Mouse (Mus musculus) intestine, embryonic 15.5 days (tissue): ENCODE data around the gene Spcs2. TPM values are rescaled to one million over a fixed set of nuclear protein-coding genes. Genes with fewer than 3 reads are reported as not detected.

ENCODE experiments used
- ATAC-seq: fragments of 200-750 bp; cut with Nextera tagmentation; 2 replicates; pipeline ENCODE4 v1.8.0; 2017; ENCODE audit warnings: moderate TSS enrichment, moderate library complexity
- H3K27ac ChIP-seq: fragments of 300-500 bp; sonication (generic); 2 replicates; pipeline ENCODE4 v1.5.1; 2015; ENCODE audit warnings: mild to moderate bottlenecking, inconsistent platforms
- H3K27me3 ChIP-seq: fragments of 300-500 bp; sonication (generic); replicated peaks from 2 replicates; pipeline ENCODE4 v1.6.1; 2015; ENCODE audit warnings: inconsistent platforms
- H3K36me3 ChIP-seq: fragments of 300-500 bp; sonication (generic); 2 replicates; pipeline ENCODE4 v1.6.1; 2015; ENCODE audit warnings: inconsistent platforms
- H3K4me1 ChIP-seq: fragments of 300-500 bp; sonication (generic); replicated peaks from 2 replicates; pipeline ENCODE4 v1.6.1; 2015; ENCODE audit warnings: inconsistent platforms
- H3K4me2 ChIP-seq: fragments of 300-500 bp; sonication (generic); replicated peaks from 2 replicates; pipeline ENCODE4 v1.6.1; 2015; ENCODE audit warnings: mild to moderate bottlenecking, inconsistent platforms
- H3K4me3 ChIP-seq: fragments of 300-500 bp; sonication (generic); replicated peaks from 2 replicates; pipeline ENCODE4 v1.5.1; 2015; ENCODE audit warnings: inconsistent platforms
- H3K9ac ChIP-seq: fragments of 300-500 bp; sonication (generic); 2 replicates; pipeline ENCODE4 v1.6.1; 2015; ENCODE audit warnings: inconsistent platforms
- H3K9me3 ChIP-seq: fragments of 300-500 bp; sonication (generic); 2 replicates; pipeline ENCODE4 v1.6.1; 2016; ENCODE audit warnings: inconsistent platforms
- WGBS: fragments of 180-500 bp; shearing (Covaris S2); methylation state at CpG from one replicate; pipeline ENCODE4 v1.1.7; 2015; 5-methylcytosine and 5-hydroxymethylcytosine counted together
- polyA plus RNA-seq: library from polyadenylated mRNA; unstranded; fragments of >200 nt; fragmentation: Nextera tagmentation; extraction: Ambion mirVana; gene quantifications from 2 replicates; pipeline ENCODE4 v1.2.1, GENCODE M21; 2015

Spcs2 gene
- polyA plus RNA-seq, 1 experiment from 2014 or later, result 427 TPM

DNA sequence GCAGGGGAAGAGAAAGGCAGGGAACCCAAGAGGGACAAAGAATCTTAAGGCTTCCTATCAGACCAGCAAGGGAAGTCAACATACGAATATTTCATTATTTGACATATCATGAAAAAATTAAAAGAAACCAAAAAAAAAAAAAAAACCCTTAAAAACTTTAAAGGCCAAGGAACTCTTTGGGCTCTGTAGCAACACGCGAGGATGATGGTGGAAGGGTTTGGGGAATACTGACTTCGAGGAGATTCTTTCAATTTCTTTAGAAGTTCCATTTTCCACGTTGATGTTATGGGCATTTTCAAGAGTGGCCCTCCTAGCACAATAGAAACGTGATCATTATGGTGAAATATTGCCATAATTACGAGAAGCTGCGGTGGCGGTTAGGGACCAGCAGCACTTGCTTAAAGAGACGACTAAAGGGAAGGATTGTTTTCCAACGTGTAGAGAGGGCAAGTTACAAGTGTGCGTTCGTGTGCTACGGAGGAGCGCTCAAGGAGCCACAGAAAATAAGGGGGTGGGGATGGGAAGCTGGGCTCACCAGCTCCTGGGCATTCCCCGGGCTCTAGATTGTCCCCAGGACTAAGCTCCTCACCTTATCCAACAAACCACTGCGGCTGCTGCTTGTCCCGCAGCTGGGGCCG is 5.0 kb downstream of the Spcs2 start:
- WGBS, result 1% methylated on average over 19 of the region's 19 CpGs

DNA sequence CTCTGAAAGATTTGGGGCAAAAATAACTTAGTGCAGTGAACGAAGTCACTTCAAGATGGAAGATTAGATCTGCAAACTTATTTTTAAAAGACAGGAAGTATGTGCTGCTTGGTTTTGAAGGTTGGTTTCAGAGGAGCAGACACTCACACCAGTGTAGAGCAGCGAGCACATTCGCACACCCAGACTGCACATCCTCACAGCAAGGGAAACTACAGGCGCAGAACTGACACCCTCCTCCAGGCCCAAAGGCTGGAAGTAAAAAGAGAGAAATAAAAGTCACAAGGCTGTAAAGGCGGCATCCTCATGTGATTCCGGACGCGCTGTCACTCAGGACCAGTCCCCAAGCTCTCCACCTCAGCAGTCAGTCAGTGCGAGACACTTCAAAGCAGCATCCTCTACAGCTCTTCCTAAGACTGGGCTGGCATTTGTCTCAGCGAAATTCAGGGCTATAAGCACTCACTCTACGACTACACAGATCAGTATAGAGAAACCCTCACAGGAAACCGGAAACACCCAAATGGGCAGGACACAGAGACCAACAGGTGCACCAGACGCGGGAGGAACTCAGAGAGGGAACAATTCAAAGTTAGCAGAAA is 6.9 kb downstream of the Spcs2 start:
- Histone ChIP-seq H3K4me1 (peaks cover 14% of the 10 kb centered on the region), H3K9ac (no peak overlapping the region), H3K27me3 (no peaks in the 10 kb centered on the region), H3K36me3 (peaks cover 17% of the 10 kb centered on the region), H3K4me2 (0 out of 2 replicates have a peak overlapping the region, but pooled peaks have one; percentile 14), H3K9me3 (no peaks in the 10 kb centered on the region), H3K4me3 (no peak overlapping the region), H3K27ac (no peak overlapping the region)
- WGBS, result 86% methylated on average over 14 of the region's 14 CpGs
- ATAC-seq, result no peak

More for the DNA sequence above, 5.0 kb downstream of the Spcs2 start:
- Histone ChIP-seq H3K4me3 (peak overlapping the region; percentile 61), H3K27ac (peak overlapping the region; percentile 45), H3K9ac (peak overlapping the region; percentile 73), H3K27me3 (no peaks in the 10 kb centered on the region), H3K4me2 (peak overlapping the region; percentile 72), H3K36me3 (peaks cover 17% of the 10 kb centered on the region), H3K9me3 (no peaks in the 10 kb centered on the region), H3K4me1 (peaks cover 14% of the 10 kb centered on the region)
- peak; percentile 66 for ATAC-seq

DNA sequence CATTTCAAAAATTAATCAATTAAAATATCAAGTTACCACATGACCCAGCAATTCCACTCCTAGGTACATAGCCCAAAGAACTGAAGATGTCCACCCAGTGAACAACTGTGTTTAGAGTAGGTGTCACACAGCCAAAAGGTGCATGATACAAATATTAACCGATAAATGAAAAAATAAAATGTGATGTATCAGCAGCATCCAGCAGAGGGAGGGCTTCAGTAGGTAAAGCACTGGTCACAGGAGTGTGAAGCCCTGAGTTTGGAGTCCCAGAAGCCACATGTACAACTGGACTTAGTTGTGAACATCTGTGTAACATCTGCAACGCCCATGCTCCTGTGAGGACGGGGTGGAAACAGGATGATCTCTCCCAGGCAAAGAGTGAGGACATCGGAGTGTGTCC is 9.0 kb downstream of the Spcs2 start:
- 86% methylated on average over 4 of the region's 4 CpGs for WGBS

DNA sequence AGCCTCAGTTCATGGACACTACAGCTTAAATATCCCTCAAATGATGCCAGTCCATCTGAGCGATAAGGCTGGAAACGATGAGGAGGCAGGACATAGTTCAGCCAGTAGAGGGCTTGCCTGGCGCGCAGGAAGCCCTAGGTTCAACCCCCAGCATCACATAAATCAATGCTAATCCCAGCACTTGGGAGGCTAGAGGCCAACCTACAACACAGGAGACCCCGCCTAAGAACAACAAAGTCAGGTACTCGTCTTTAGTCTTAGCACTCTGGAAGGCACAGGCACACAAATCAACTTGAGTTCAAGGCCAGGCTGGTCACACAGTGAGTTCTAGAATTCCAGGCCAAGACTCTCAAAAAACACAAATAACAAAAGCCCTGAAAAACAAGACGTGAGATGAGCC is 9.9 kb downstream of the Spcs2 start:
- H3K36me3 ChIP-seq, result peaks cover 20% of the 10 kb centered on the region
- WGBS, result 71% methylated on average over 7 of the region's 7 CpGs

More for the DNA sequence above, 9.0 kb downstream of the Spcs2 start:
- peaks cover 17% of the 10 kb centered on the region for H3K36me3 ChIP-seq
- H3K9me3 ChIP-seq, result no peaks in the 10 kb centered on the region
- no peak overlapping the region for H3K27ac ChIP-seq
- peaks cover 14% of the 10 kb centered on the region for H3K4me1 ChIP-seq
- no peak for ATAC-seq
- H3K4me3 ChIP-seq, result no peak overlapping the region
- H3K9ac ChIP-seq, result no peak overlapping the region
- H3K4me2 ChIP-seq, result no peak overlapping the region
- H3K27me3 ChIP-seq, result no peaks in the 10 kb centered on the region

DNA sequence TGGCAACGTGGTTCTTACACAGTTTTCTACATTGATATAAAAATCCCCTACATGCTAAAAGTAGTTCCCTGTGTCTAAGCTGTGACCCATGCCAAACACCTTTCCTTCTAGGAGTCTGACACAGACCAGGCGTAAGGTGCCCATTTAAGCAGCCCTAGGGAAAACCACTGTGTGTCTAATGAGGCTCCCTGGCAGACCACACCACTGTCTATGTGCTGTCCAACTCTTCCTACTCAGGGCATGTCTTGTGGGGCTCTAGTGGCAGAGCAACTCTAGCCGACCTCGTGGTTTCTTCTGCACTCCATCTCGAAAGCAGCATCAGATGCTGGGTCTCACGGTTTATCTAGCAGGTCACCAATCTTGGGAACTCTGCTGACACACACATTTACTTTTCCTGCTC is 11.6 kb downstream of the Spcs2 start:
- no peak overlapping the region for H3K27ac ChIP-seq
- ATAC-seq, result no peak
- H3K4me1 ChIP-seq, result peaks cover 4% of the 10 kb centered on the region; the same call in 1 of the 2 replicates
- H3K9ac ChIP-seq, result no peak overlapping the region
- peaks cover 29% of the 10 kb centered on the region for H3K36me3 ChIP-seq
- H3K9me3 ChIP-seq, result no peaks in the 10 kb centered on the region
- no peaks in the 10 kb centered on the region for H3K27me3 ChIP-seq
- H3K4me3 ChIP-seq, result no peak overlapping the region
- 85% methylated on average over 6 of the region's 6 CpGs for WGBS
- H3K4me2 ChIP-seq, result no peak overlapping the region

More for the DNA sequence above, 9.9 kb downstream of the Spcs2 start:
- Histone ChIP-seq H3K4me1 (peaks cover 14% of the 10 kb centered on the region), H3K4me2 (no peak overlapping the region), H3K9me3 (no peaks in the 10 kb centered on the region), H3K4me3 (no peak overlapping the region), H3K27ac (no peak overlapping the region), H3K27me3 (no peaks in the 10 kb centered on the region), H3K9ac (no peak overlapping the region)
- ATAC-seq, result no peak

DNA sequence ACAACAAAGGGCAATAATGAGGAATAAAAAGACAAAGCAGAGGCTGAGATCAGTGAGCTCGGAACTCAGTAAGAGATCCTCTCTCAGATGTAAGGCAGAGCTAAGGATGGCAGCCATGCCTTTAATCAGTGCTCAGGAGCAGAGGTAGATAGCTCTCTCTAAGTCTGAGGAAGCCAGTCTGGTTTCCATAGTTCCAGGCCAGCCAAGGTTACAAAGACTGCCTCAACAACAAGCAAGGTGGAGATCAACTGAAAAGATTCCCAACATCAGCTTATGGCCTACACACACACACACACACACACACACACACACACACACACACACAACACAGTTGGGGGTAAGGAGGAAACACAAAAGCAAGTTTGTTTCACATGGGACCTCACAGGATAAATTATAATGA is 12.1 kb downstream of the Spcs2 start:
- Histone ChIP-seq H3K4me2 (no peak overlapping the region), H3K4me3 (no peak overlapping the region), H3K9me3 (no peaks in the 10 kb centered on the region), H3K4me1 (no peaks in the 10 kb centered on the region), H3K9ac (no peak overlapping the region), H3K36me3 (peaks cover 25% of the 10 kb centered on the region), H3K27me3 (no peaks in the 10 kb centered on the region), H3K27ac (no peak overlapping the region)
- 59% methylated on average over 1 of the region's 1 CpGs for WGBS
- no peak for ATAC-seq

DNA sequence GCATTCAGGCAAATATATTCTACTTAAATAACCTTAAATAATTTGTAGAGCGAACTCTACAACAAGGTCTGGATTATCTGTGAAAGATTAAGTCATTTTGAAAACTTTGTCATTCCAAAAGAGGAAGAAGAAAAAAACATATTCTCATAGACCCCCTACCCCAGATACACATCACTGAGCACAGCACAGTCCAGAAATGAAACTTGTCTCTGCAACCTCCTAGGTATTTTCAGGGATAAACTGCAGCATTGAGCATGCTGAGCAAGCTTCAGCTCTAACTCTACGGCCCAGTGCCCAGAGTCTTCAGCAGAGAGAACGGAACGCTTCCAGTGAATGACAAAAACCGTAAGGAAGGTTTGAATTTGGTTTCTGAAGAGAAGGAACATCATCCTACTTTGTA is 12.7 kb downstream of the Spcs2 start:
- no peak overlapping the region for H3K4me2 ChIP-seq
- H3K4me3 ChIP-seq, result no peak overlapping the region
- WGBS, result 95% methylated on average over 5 of the region's 5 CpGs
- no peaks in the 10 kb centered on the region for H3K9me3 ChIP-seq
- no peaks in the 10 kb centered on the region for H3K27me3 ChIP-seq
- no peaks in the 10 kb centered on the region for H3K4me1 ChIP-seq
- H3K9ac ChIP-seq, result no peak overlapping the region
- ATAC-seq, result no peak
- H3K36me3 ChIP-seq, result peaks cover 25% of the 10 kb centered on the region
- no peak overlapping the region for H3K27ac ChIP-seq

DNA sequence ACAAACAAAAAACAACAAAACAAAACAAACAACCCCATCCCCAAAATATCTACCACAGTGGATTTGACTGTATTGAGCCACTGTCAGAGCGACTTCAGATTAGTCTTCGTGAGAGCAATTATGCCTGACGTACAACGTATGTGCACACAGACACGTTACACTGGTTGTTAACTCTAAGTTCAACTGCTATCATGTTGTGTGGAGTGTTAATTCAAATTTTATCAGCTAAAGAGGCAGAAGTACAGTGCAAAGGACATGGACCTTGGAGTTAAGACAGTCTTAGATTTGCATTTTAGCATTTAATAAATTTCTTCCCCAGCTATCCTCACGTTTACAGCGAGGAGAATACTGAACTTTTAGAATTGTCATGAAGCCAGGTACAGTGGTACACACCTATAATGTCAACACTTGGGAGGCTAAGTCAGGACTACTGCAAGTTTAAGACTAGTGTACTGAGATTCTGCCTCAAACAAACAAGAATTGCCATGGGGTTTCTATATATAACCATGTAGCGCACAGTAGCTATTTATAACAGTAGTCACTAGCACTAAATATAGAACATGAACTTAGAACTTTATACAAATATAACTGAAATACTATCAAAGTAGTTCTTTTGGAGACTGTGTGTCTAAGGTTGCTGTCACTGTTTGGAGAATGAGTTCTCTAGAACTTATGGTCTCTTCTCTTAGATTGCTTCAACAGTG is 17.6 kb downstream of the Spcs2 start:
- H3K9me3 ChIP-seq, result no peaks in the 10 kb centered on the region
- no peaks in the 10 kb centered on the region for H3K27me3 ChIP-seq
- H3K27ac ChIP-seq, result no peak overlapping the region
- no peak overlapping the region for H3K4me3 ChIP-seq
- no peak for ATAC-seq
- WGBS, result 89% methylated on average over 8 of the region's 8 CpGs
- H3K4me1 ChIP-seq, result no peaks in the 10 kb centered on the region
- no peak overlapping the region for H3K9ac ChIP-seq
- peaks cover 25% of the 10 kb centered on the region for H3K36me3 ChIP-seq
- no peak overlapping the region for H3K4me2 ChIP-seq

DNA sequence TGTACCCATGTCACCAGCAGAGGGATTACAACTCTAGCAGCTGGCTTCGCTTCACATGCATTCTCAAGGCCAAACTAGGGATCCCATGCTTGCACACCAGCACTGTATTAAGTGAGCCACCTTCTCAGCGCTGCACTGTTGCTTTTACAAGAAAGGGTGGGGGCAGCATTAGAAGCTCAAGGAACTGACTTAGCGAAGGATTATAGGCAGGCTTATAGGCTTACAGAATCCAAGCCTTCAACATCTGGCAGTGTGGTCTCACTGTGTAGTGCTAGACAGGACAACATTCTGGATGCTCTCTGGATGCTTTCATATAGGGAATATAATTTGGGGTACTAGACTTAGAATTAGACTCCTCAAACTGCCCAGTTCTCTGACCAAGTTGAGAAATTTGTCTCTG is 25.0 kb downstream of the Spcs2 start:
- H3K27ac ChIP-seq, result peak overlapping the region; percentile 54
- 0 out of 2 replicates have a peak, but pooled peaks have one; percentile 8 for ATAC-seq
- H3K4me2 ChIP-seq, result no peak overlapping the region
- H3K9me3 ChIP-seq, result no peaks in the 10 kb centered on the region
- no peaks in the 10 kb centered on the region for H3K27me3 ChIP-seq
- H3K9ac ChIP-seq, result no peak overlapping the region
- peaks cover 6% of the 10 kb centered on the region; the same call in 1 of the 2 replicates for H3K4me1 ChIP-seq
- 87% methylated on average over 3 of the region's 3 CpGs for WGBS
- H3K4me3 ChIP-seq, result no peak overlapping the region
- H3K36me3 ChIP-seq, result peaks cover 8% of the 10 kb centered on the region

DNA sequence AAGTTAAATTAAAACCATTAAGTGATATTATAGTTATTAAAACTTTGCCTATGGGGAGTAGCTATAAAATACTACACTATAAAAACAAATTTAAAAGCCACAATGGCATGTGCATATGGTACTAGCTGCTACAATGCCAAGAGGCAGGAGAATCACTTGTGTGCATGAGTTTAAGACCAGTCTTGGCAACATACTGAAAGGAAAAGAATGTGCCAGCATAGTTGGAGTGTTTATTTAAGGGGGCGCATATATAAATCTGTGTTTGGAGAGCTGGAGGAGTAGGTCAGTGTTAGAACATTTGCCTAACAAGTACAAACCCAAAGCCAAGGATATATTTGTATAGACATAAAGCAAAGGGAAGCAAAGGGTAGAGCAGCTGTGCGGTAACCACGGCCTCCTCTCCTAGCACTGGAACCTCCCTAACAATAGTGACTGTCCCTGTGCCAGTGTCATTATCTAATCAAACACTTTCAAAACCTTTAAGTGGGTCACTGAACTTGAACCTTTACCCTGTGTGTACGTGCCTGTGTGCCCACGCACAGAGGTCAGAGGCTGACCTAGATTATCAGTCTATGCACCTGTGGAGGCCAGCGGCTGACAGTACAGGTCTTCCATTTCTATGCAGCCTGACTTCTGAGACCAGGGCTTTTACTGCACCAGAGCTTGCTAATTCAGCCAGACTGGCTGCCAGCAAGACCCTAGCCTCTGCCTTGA is 25.7 kb downstream of the Spcs2 start:
- ATAC-seq, result peak; percentile 81
- Histone ChIP-seq H3K9ac (no peak overlapping the region), H3K9me3 (no peaks in the 10 kb centered on the region), H3K4me3 (no peak overlapping the region), H3K27me3 (no peaks in the 10 kb centered on the region), H3K27ac (peak overlapping the region; percentile 54), H3K4me2 (no peak overlapping the region), H3K36me3 (peaks cover 2% of the 10 kb centered on the region; the same call in 1 of the 2 replicates), H3K4me1 (peaks cover 6% of the 10 kb centered on the region; the same call in 1 of the 2 replicates)
- WGBS, result 60% methylated on average over 6 of the region's 6 CpGs

DNA sequence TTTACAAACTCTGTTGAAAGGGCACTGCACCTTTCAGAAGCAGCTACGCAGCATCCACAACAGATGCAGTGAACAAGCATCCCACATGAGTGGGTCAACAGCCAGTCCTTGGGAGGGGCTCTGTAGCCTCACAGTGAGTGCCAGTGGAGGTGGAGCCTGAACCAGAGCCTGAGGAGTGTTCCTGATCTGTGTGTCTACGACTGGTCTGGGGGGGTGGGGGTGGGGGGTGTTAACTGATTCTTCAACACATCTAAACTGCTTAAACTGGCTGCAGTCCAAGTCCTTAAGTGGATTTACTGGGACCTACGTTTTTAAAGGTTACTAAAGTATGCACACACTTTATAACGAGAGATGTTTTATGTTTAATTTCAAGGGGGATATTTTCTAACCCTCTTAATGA is 26.5 kb downstream of the Spcs2 start:
- Histone ChIP-seq H3K4me3 (no peak overlapping the region), H3K9me3 (no peaks in the 10 kb centered on the region), H3K4me2 (no peak overlapping the region), H3K27ac (0 out of 2 replicates have a peak overlapping the region, but pooled peaks have one; percentile 56), H3K27me3 (no peaks in the 10 kb centered on the region), H3K4me1 (peaks cover 6% of the 10 kb centered on the region; the same call in 1 of the 2 replicates), H3K9ac (no peak overlapping the region), H3K36me3 (peaks cover 2% of the 10 kb centered on the region; the same call in 1 of the 2 replicates)
- WGBS, result 45% methylated on average over 4 of the region's 4 CpGs
- no peak for ATAC-seq

DNA sequence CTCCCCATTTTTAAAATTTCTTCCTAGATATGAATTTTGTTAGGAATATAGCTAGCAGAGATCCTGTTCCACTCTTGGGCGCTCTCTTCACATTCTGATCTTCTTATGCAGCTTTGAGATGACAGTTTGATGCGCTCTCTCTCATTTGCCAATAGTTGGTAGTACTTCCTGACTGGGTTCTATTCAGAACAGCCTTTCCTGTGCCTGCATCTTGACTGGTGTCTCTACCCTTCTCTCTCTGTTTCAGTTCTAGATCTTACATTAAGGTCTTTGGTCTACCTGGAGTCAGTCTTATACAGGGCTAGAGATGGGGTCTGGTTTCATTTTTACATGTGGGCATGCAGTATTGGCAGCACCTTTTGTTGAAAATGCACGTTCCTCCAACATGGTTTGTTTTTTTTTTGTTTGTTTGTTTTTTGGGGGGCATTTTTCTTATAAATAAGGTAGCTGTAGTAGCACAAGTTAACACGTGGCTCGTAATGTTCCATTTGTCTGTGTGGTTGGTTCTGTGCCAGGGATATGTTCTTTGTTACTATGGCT is 28.9 kb downstream of the Spcs2 start:
- ATAC-seq, result no peak
- Histone ChIP-seq H3K4me3 (no peak overlapping the region), H3K4me1 (peaks cover 6% of the 10 kb centered on the region; the same call in 1 of the 2 replicates), H3K4me2 (no peak overlapping the region), H3K9me3 (no peaks in the 10 kb centered on the region), H3K36me3 (peaks cover 2% of the 10 kb centered on the region; the same call in 1 of the 2 replicates), H3K9ac (no peak overlapping the region), H3K27me3 (no peaks in the 10 kb centered on the region), H3K27ac (no peak overlapping the region)
- WGBS, result 82% methylated on average over 5 of the region's 5 CpGs
